Mouse (Mus musculus): Measurements from ENCODE around the gene H2al1d. TPM values are rescaled to one million over a fixed set of nuclear protein-coding genes. Genes with fewer than 3 reads are reported as not detected.

The H2al1d gene
- total RNA-seq, 4 experiments from 2014 or later, result not detected

Other genes starting within 250 kb of the H2al1d start
- gene H2al1a, start 9.6 kb upstream of the H2al1d start, total RNA-seq (2022), result not detected
- gene H2al1b, start 6.4 kb upstream of the H2al1d start, total RNA-seq (2022), result not detected
- not detected for gene H2al1c, start 3.2 kb upstream of the H2al1d start, total RNA-seq (2022)
- gene H2al1e, start 3.1 kb downstream of the H2al1d start, total RNA-seq (2022), result not detected
- gene H2al1f, start 6.3 kb downstream of the H2al1d start, total RNA-seq (2022), result not detected
- gene H2al1g, start 9.4 kb downstream of the H2al1d start, total RNA-seq (2022), result not detected
- not detected for gene H2al1h, start 12.7 kb downstream of the H2al1d start, total RNA-seq (2022)
- not detected for gene H2al1i, start 15.8 kb downstream of the H2al1d start, total RNA-seq (2022)
- not detected for gene H2al1j, start 19.0 kb downstream of the H2al1d start, total RNA-seq (2022)